Mouse (Mus musculus) lung, embryonic 16.5 days (tissue): ENCODE measurements around the gene Abraxas2. TPM values are rescaled to one million over a fixed set of nuclear protein-coding genes. Genes with fewer than 3 reads are reported as not detected.

Experiments used
- ATAC-seq: fragments of 200-750 bp; cut with Nextera tagmentation; 2 replicates; pipeline ENCODE4 v1.8.0; 2017; ENCODE audit warnings: low read depth, mild to moderate bottlenecking, moderate library complexity
- H3K27ac ChIP-seq: fragments of 300-500 bp; sonication (generic); 2 replicates; pipeline ENCODE4 v1.5.1; 2014; ENCODE audit warnings: mild to moderate bottlenecking, control low read depth, low read length
- H3K27me3 ChIP-seq: fragments of 300-500 bp; sonication (generic); 2 replicates; pipeline ENCODE4 v1.6.1; 2014; ENCODE audit warnings: low read depth, low read length, mixed read lengths; ENCODE audit not compliant: control insufficient read depth, insufficient read depth
- H3K36me3 ChIP-seq: fragments of 300-500 bp; sonication (generic); 2 replicates; pipeline ENCODE4 v1.6.1; 2014; ENCODE audit warnings: low read length; ENCODE audit not compliant: control insufficient read depth, insufficient read depth
- H3K4me1 ChIP-seq: fragments of 300-500 bp; sonication (generic); replicated peaks from 2 replicates; pipeline ENCODE4 v1.6.1; 2014; ENCODE audit warnings: low read length, mixed read lengths; ENCODE audit not compliant: control insufficient read depth, insufficient read depth
- H3K4me2 ChIP-seq: fragments of 300-500 bp; sonication (generic); 2 replicates; pipeline ENCODE4 v1.6.1; 2014; ENCODE audit warnings: low read depth, low read length, control low read depth
- H3K4me3 ChIP-seq: fragments of 300-500 bp; sonication (generic); 2 replicates; pipeline ENCODE4 v1.5.1; 2014; ENCODE audit warnings: mild to moderate bottlenecking, low read length, control low read depth
- H3K9ac ChIP-seq: fragments of 300-500 bp; sonication (generic); 2 replicates; pipeline ENCODE4 v1.6.1; 2014; ENCODE audit warnings: low read length, control low read depth
- H3K9me3 ChIP-seq: fragments of 300-500 bp; sonication (generic); 2 replicates; pipeline ENCODE4 v1.6.1; 2016; ENCODE audit warnings: low read length; ENCODE audit not compliant: control insufficient read depth
- WGBS: fragments of 180-500 bp; shearing (Covaris S2); extraction: QIAGEN DNeasy Blood & Tissue Kit; methylation state at CpG from one replicate; pipeline ENCODE4 v1.1.7; 2014; 5-methylcytosine and 5-hydroxymethylcytosine counted together
- polyA plus RNA-seq: library from polyadenylated mRNA; unstranded; fragments of >200 nt; fragmentation: Nextera tagmentation; extraction: Ambion mirVana; gene quantifications from 2 replicates; pipeline ENCODE4 v1.2.1, GENCODE M21; 2015

The Abraxas2 gene
- polyA plus RNA-seq, 1 experiment from 2014 or later, result 41.9 TPM

- 78% methylated on average over 2 of the region's 2 CpGs for WGBS
These were observed 66.2 kb downstream of the Abraxas2 start for GRCm38 (mm10) chr7:132925227-132925626.

GRCm38 (mm10) chr7:132927201-132927600, 68.2 kb downstream of the Abraxas2 start:
- no peak overlapping the region for H3K27ac ChIP-seq
- H3K27me3 ChIP-seq, result no peaks in the 10 kb centered on the region
- peaks cover 1% of the 10 kb centered on the region; the same call in 1 of the 2 replicates for H3K4me1 ChIP-seq
- H3K36me3 ChIP-seq, result no peaks in the 10 kb centered on the region
- 49% methylated on average over 3 of the region's 3 CpGs for WGBS
- no peaks in the 10 kb centered on the region for H3K9me3 ChIP-seq
- H3K4me3 ChIP-seq, result no peak overlapping the region
- H3K4me2 ChIP-seq, result no peak overlapping the region
- no peak overlapping the region for H3K9ac ChIP-seq
- ATAC-seq, result no peak

More at GRCm38 (mm10) chr7:132925227-132925626, 66.2 kb downstream of the Abraxas2 start:
- H3K36me3 ChIP-seq, result no peaks in the 10 kb centered on the region
- H3K9ac ChIP-seq, result no peak overlapping the region
- no peak for ATAC-seq
- no peaks in the 10 kb centered on the region for H3K9me3 ChIP-seq
- H3K27ac ChIP-seq, result no peak overlapping the region
- H3K4me3 ChIP-seq, result no peak overlapping the region
- no peaks in the 10 kb centered on the region for H3K4me1 ChIP-seq
- no peaks in the 10 kb centered on the region for H3K27me3 ChIP-seq
- no peak overlapping the region for H3K4me2 ChIP-seq

- whole genome bisulfite sequencing, result 76% methylated on average over 5 of the region's 5 CpGs
- peak overlapping the region; percentile 95 for H3K4me3 ChIP-seq
- peak overlapping the region; percentile 81 for H3K9ac ChIP-seq
- no peaks in the 10 kb centered on the region for H3K36me3 ChIP-seq
- H3K4me2 ChIP-seq, result peak overlapping the region; percentile 57
- no peak overlapping the region for H3K27ac ChIP-seq
- H3K27me3 ChIP-seq, result no peaks in the 10 kb centered on the region
- H3K9me3 ChIP-seq, result no peaks in the 10 kb centered on the region
- no peak for ATAC-seq
- H3K4me1 ChIP-seq, result peaks cover 9% of the 10 kb centered on the region
These were observed 71.0 kb downstream of the Abraxas2 start for GRCm38 (mm10) chr7:132930055-132930454.

GRCm38 (mm10) chr7:132930850-132931559, 72.0 kb downstream of the Abraxas2 start, which contains the start of gene Zranb1:
TSS of gene Zranb1 (plus strand) at chr7:132931142.
- peak; percentile 99 for ATAC-seq
- H3K4me1 ChIP-seq, result peaks cover 9% of the 10 kb centered on the region
- no peaks in the 10 kb centered on the region for H3K36me3 ChIP-seq
- peak within 1 kb of the TSS; percentile 76 for H3K4me2 ChIP-seq
- peak within 1 kb of the TSS; percentile 98 for H3K27ac ChIP-seq
- H3K4me3 ChIP-seq, result peak within 1 kb of the TSS; percentile 95
- no peaks in the 10 kb centered on the region for H3K27me3 ChIP-seq
- WGBS, result under 1% methylated on average over 82 of the region's 93 CpGs
- peak within 1 kb of the TSS; percentile 95 for H3K9ac ChIP-seq
- H3K9me3 ChIP-seq, result no peaks in the 10 kb centered on the region

- under 1% methylated on average over 43 of the region's 55 CpGs for WGBS
These were observed 72.7 kb downstream of the Abraxas2 start for GRCm38 (mm10) chr7:132931560-132932351.

GRCm38 (mm10) chr7:132933331-132933730, 74.3 kb downstream of the Abraxas2 start:
- 90% methylated on average over 1 of the region's 1 CpGs for WGBS

More at GRCm38 (mm10) chr7:132931560-132932351, 72.7 kb downstream of the Abraxas2 start:
- H3K27ac ChIP-seq, result peak overlapping the region; percentile 98
- no peaks in the 10 kb centered on the region for H3K36me3 ChIP-seq
- peak overlapping the region; percentile 95 for H3K9ac ChIP-seq
- H3K4me3 ChIP-seq, result peak overlapping the region; percentile 95
- H3K4me1 ChIP-seq, result peaks cover 9% of the 10 kb centered on the region
- peak; percentile 44 for ATAC-seq
- H3K4me2 ChIP-seq, result peak overlapping the region; percentile 76
- no peaks in the 10 kb centered on the region for H3K9me3 ChIP-seq
- H3K27me3 ChIP-seq, result no peaks in the 10 kb centered on the region

More at GRCm38 (mm10) chr7:132933331-132933730, 74.3 kb downstream of the Abraxas2 start:
- no peak for ATAC-seq
- no peaks in the 10 kb centered on the region for H3K9me3 ChIP-seq
- H3K9ac ChIP-seq, result no peak overlapping the region
- H3K36me3 ChIP-seq, result no peaks in the 10 kb centered on the region
- no peak overlapping the region for H3K4me3 ChIP-seq
- H3K27me3 ChIP-seq, result no peaks in the 10 kb centered on the region
- no peak overlapping the region for H3K4me2 ChIP-seq
- no peak overlapping the region for H3K27ac ChIP-seq
- H3K4me1 ChIP-seq, result peaks cover 9% of the 10 kb centered on the region

Other genes with a start within 250 kb of the Abraxas2 start
- 15.9 and 18.8 TPM in 2 replicates for gene Lhpp, start 248.6 kb upstream of the Abraxas2 start, polyA plus RNA-seq
- 33.5 and 36.0 TPM in 2 replicates for gene Fam53b, start 45.3 kb upstream of the Abraxas2 start, polyA plus RNA-seq
- 56.3 and 60.4 TPM in 2 replicates for gene Eef1akmt2, start 6.6 kb upstream of the Abraxas2 start, polyA plus RNA-seq
- gene Zranb1, start 71.9 kb downstream of the Abraxas2 start, polyA plus RNA-seq, result 8.6 and 9.0 TPM in 2 replicates